Mouse (Mus musculus): ENCODE measurements at regions not wholly inside any gene's neighbourhood (a gene's known extent, or its start where the extent isn't known, plus 50 kb on each side); places are given as distances from the start of the nearest gene placed in this dataset.

DNA sequence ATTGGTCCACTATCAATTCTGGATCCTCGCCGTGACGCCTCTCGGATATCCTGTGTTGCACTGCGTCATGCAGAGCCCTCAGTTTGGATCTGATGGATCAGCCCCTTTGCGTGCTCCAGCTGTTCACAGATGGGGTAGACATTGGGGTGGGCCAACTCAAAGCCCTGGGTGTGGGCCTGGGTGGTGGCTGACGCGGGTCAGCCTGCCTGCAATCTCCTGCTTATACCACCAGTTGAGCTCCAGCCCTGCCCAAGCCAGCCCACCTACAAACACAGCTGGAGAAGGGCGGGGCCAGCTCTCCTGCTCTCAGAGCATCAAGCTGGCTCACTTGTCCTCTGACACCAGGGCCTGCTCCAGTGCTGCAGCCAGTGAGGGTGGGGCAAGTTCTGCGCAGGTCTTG is 73.1 kb downstream of the Rps15a start:
- DNase-seq (ENCODE audit: low read depth) = no peak

- DNase-seq (ENCODE audit: low read depth) = no peak
Measured at GRCm38 (mm10) chr7:118039862-118040261, 76.1 kb downstream of the Rps15a start.

DNA sequence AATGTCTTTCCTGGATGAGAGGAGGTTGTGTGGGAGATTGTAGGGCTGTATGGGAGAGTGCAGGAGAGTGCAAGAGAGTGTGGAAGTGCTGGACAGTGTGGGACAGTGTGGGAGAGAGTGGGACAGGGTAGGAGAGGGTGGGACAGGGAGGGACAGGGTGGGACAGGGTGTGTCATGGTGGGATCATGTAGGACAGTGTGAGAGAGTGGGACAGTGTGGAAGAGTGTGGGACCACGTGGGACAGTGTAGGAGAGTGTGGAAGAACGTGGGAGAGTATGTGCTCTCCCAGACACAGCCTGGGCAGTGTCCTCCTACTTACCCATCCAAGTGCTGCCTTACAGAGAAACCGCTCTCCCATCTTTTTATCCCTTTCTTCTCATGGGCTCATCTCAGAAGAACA is 78.9 kb downstream of the Rps15a start:
- DNase-seq (ENCODE audit: low read depth) = no peak

- no peak for DNase-seq (ENCODE audit: low read depth)
Measured at GRCm38 (mm10) chr7:118026106-118026526, 89.9 kb downstream of the Rps15a start.

GRCm38 (mm10) chr7:118004620-118005019 is 111.4 kb downstream of the Rps15a start:
- DNase-seq (ENCODE audit: low read depth) = no peak

DNA sequence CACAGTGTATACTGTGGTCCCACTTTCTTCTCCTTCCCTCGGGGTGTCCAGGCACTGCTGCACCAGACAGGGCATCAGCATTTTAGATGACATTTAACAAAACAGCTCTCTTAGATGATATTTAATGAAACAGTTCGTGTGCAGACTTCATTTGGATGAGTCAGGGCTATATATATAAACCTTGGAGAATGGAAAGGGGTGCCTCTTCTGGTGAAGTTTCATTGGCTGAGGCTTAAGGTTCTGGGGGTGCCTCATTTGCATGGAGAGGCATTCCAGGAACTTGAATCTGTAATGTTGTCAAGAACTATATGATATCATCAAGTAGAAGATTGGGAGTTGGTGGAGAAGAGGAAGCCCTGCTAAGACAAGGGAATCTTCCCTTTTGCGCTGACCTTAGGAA is 114.1 kb downstream of the Rps15a start:
- DNase-seq (ENCODE audit: low read depth) = no peak

- DNase-seq (ENCODE audit: low read depth) = peak; percentile 10
Measured at GRCm38 (mm10) chr7:118001121-118001520, 114.9 kb downstream of the Rps15a start.

DNA sequence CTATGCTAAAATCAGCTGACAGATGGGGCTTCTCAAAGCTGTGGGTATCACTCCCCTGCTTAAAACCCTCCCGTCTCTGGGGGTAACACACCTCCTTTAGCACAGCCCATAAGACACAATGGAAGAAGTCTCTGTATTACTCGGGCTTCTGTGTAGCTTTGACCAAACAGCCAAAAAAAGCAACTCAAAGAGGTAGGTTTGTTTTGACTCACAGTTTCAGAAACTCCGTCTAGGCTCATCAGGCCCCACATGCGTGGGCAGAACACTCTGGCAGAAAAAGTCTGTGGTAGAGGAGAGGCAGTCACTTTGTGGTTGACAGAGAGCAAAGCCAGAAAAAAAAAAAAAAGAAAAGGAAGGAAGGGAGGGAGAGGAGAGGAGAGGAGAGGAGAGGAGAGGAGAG is 133.8 kb downstream of the Rps15a start:
- no peak for DNase-seq (ENCODE audit: low read depth)

DNA sequence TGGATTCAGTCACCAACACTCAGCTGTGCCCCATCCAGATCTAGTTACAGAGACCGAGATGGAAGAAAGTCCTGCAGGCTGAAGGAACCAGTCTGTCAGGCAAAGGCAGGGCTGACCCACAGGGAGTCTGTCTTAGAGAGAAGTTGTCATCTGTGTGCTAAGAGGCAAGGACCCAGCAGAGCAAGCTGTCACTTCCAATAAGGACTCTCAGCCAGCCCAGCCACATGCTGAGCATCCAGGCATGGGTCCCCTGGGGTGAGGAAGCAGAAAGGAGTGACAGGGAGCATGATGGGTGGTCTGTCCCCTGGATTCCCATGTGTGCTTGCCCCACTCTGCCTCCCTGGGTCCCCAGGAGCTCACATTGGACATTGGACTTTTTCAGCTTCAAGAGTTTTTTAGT is 144.8 kb downstream of the Rps15a start:
- no peak for DNase-seq (ENCODE audit: low read depth)

- DNase-seq (ENCODE audit: low read depth) = no peak
Measured at GRCm38 (mm10) chr7:117943435-117943834, 172.6 kb downstream of the Rps15a start.

DNA sequence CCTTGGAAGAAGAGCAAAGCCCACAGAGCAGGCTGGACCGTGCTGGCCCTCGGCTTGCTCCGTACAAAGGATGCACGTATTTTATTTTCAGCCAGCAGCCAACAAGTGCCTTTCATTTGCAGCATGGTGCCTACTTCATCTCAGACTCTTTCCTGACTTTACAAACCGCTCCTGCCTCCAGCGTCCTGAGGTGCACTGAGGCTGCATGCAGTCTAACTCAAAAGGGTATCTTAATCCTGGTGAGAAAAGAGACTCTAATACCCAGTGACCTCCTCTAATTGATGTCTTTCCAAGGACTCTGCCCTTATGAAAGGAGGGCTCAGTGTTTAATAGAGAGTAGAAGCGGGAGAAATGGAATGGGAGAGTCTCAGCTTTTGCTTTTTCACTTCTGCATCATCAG is 176.4 kb downstream of the Rps15a start:
- DNase-seq (ENCODE audit: low read depth) = no peak

- no peak for DNase-seq (ENCODE audit: low read depth)
Measured at GRCm38 (mm10) chr7:117934908-117935307, 181.1 kb downstream of the Rps15a start.

DNA sequence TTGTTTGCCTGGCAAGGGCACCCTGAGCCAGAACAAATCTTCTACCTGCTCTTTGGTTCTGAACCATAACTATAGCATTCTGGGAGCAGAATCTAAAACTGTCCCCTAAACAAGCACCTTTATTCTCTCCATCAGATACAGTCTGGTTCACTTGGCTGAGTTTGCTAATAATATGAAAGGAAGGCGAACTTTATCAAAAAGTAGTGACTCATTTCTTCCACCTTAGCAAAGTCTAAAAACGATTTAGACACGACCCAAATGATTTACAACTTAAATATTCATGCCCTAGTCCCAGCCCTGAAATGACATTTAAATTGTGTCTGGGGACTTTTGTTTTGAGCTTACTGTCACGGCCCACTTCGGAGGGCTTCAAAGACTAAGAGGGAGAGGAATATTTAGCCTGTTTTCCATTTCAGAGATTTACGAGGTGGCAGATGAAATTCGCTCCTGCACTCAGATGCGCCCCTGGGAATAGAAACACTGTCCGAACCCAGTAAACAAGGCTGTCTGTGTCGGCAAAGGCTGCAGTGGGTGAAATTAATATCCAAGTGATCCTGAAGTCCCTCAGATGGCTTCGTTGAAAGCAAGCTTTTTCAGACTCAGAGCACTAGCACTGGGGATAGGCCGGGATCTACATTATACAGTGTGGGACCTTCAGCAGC is 184.6 kb downstream of the Rps15a start:
- DNase-seq (ENCODE audit: low read depth) = no peak

- DNase-seq (ENCODE audit: low read depth) = no peak
Measured at GRCm38 (mm10) chr7:117930392-117930791, 185.6 kb downstream of the Rps15a start.

DNA sequence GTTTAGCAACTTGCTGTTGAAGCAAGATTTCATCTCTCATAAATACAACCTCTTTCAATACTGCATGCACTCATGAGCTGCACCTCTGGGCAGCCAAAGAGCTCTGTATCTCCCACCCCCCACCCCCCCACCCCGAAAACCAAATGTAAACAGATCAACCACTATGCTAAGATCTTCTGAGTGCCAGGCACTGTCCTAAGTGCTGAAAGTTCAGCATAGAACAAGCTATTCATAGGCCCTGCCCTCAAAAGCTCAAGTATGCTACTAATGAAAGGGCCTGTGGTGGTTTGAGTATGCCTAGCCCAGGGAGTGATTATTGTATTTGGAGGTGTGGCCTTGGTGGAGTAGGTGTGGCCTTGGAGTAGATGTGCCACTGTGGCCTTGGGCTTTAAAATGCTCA is 189.6 kb downstream of the Rps15a start:
- no peak for DNase-seq (ENCODE audit: low read depth)

DNA sequence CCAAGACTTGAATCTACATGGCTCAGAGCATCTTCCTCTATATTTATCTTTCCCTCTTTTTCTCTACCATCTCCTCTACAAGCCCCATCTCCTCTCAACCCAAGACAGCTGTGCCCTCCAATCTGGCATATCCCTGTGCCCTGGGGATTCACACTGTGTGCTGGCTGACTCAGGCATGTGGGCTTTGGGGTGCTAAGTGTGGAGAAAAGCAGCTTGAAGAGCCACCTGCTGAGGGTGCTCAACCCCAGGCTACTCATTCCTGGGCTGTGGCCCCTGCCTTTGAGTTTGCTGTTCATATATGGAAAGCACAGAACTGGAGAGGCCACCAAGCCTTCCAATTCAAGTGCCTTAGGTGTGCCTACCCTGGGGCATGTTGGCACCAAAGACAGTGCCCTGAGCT is 193.7 kb downstream of the Rps15a start:
- no peak for DNase-seq (ENCODE audit: low read depth)

DNA sequence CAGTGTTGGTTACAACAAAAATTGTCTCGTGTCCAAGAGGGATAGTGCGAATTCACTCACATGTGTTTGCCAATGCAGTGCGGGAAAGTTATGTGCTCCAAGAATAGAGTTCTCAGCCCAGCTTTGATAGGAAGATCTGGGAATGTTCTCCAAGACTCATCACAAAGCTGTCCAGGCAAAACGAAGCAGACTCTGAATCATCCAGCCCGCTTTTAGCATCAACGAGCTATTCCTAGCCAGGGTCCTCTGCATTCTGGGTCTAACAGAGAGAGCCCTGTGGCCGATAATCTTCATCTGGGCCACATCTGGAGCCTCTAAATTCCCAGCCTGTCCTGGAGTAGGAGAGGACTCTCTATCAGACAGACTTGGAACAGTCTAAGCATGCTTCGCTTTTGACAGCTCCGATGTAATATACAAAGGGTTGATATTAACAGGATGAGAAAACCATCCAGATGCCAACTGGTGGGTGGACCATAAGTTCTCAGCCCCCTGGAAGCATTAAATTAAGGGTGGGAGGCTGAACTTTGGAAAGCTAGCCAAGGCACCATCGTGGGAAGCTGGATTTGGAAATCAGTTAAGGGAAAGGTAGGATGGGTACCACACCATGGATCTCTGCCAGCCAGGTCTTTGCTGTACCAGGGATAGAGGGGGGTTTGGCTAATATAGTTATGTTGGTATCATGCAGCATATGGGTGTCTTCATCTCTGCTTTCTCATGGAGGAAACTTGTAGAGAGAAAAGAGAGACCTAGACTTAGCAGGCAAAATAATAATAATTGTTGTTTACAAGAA is 197.6 kb downstream of the Rps15a start:
- no peak for DNase-seq (ENCODE audit: low read depth)

DNA sequence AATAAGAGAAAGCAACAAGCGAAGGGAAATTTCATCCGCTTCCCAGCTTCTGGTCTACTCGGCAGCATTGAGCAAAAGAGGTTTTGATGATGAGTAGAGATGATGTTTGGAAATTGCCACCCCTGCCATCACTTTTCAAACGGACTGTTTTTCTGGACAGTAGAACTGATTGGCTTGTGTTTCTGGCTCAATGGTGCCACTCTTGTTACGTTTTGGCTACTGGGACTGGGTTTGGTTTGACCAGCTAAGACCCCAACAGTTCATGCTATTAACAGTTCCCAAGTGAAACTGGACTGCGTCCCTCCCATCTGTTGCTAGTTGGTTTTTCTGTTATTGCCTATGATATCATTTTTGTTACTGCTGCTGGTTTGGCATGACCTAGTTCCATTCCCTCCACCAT is 199.1 kb downstream of the Rps15a start:
- DNase-seq (ENCODE audit: low read depth) = no peak

DNA sequence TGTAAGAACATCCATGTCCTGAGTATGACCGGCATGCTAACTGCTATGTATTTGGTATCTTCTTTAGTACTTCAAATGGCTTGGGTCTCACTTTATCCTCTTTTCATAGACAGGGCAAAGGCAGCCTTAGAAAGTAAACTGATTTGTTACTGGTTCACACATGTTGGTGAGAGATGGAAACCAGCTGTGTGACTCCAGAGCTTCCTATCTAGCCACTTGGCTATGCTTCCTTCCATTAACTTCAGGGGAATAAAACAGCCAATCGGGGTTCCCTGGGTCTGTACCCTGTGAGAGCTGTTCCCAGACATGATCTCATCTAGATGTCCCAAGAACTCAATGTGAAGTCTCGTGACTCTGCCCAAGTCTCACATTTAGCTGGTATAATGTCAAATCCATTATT is 203.5 kb downstream of the Rps15a start:
- no peak for DNase-seq (ENCODE audit: low read depth)

GRCm38 (mm10) chr7:117911062-117911461 is 204.9 kb downstream of the Rps15a start:
- DNase-seq (ENCODE audit: low read depth) = no peak

DNA sequence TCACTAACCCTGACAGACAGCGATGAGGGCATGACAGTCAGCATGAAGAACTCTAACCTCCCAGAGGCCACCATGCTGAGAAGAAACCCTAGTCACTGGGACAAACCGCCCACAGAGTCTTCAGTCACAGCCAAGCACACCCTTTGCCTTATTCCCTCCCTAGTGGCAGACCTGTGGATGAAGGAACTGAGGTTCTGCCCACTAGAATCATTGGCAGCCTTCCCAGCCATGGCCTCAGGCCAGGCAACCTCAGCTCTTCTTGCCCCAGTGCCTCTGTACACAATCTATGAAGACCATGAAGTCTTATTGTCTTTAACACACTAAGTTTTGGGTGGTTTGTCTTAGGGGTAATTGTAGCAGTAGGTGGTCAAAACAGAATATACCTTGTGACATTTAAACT is 219.5 kb downstream of the Rps15a start:
- no peak for DNase-seq (ENCODE audit: low read depth)

DNA sequence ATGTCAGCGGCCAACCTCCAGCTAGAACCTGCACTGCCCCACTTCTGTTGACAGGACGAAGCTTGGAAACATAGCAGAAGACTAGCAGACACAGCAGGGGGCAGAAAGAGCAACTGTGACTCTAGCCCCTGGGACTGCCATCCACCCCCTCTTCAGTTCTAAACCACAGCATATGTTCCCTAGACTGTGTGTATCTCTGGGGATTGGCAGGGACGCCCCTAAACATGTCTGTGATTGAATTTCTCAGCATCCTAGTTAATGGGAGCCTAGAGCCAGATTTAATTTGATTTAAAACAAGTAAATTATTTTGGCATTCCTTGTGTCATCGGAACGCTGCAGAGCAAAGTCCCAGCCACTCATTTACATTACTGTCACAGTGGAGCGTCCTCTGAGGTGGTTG is 228.7 kb downstream of the Rps15a start:
- DNase-seq (ENCODE audit: low read depth) = no peak

DNA sequence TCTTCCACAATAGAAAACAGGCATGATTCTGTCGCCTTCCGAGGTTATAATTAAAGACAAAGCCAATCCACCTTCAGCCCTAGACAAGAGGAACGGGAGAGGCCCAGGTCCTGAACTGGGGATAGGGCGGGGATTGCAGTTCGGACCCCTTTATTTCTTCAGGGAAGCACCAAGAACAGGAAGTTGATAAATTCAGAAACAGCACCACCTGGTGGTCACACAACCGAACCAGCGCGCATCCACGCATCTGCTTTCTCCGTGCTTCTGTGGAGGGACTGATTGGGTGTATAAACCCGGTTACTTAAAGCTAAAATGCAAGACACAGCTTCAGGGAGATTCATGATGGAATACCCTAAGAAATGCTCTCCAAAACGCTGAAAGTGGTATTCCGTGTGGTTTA is 233.2 kb downstream of the Rps15a start:
- peak; percentile 59 for DNase-seq (ENCODE audit: low read depth)

GRCm38 (mm10) chr7:117878903-117879302 is 237.1 kb downstream of the Rps15a start:
- DNase-seq (ENCODE audit: low read depth) = no peak

All from c-Kit-positive CD71-negative TER-119-negative erythroid progenitor cells, embryonic 14.5 days (primary cell).